Mouse (Mus musculus) cerebellum, adult 9-10 months (tissue): ENCODE measurements around the gene Sox6.

Experiments used
- DNase-seq: peaks from one replicate; pipeline ENCODE4 v3.0.0; 2022

Gene Sox6

GRCm38 (mm10) chr7:115888561-115888960 is 150.0 kb downstream of the Sox6 start:
- no peak for DNase-seq

GRCm38 (mm10) chr7:115888120-115888519 is 150.5 kb downstream of the Sox6 start:
- no peak for DNase-seq

- DNase-seq, result no peak
These were observed 165.7 kb downstream of the Sox6 start for GRCm38 (mm10) chr7:115872903-115873302.

- DNase-seq, result no peak
These were observed 170.1 kb downstream of the Sox6 start for GRCm38 (mm10) chr7:115868504-115868903.

- DNase-seq, result no peak
These were observed 170.9 kb downstream of the Sox6 start for GRCm38 (mm10) chr7:115867518-115868270.

- DNase-seq, result no peak
These were observed 171.7 kb downstream of the Sox6 start for GRCm38 (mm10) chr7:115866698-115867500.

- DNase-seq, result peak; percentile 4
These were observed 172.5 kb downstream of the Sox6 start for GRCm38 (mm10) chr7:115865979-115866697.

- DNase-seq, result no peak
These were observed 173.4 kb downstream of the Sox6 start for GRCm38 (mm10) chr7:115865231-115865630.

- DNase-seq, result no peak
These were observed 174.2 kb downstream of the Sox6 start for GRCm38 (mm10) chr7:115864411-115864810.

GRCm38 (mm10) chr7:115859691-115860401 is 178.8 kb downstream of the Sox6 start:
- DNase-seq, result no peak

GRCm38 (mm10) chr7:115851131-115851530 is 187.5 kb downstream of the Sox6 start:
- DNase-seq, result no peak

GRCm38 (mm10) chr7:115845791-115846366 is 192.7 kb downstream of the Sox6 start:
- no peak for DNase-seq

- DNase-seq, result no peak
These were observed 193.7 kb downstream of the Sox6 start for GRCm38 (mm10) chr7:115844910-115845309.

- DNase-seq, result no peak
These were observed 194.2 kb downstream of the Sox6 start for GRCm38 (mm10) chr7:115844431-115844830.

- DNase-seq, result no peak
These were observed 196.3 kb downstream of the Sox6 start for GRCm38 (mm10) chr7:115842251-115842650.

GRCm38 (mm10) chr7:115840613-115841012 is 198.0 kb downstream of the Sox6 start:
- no peak for DNase-seq

- DNase-seq, result no peak
These were observed 203.6 kb downstream of the Sox6 start for GRCm38 (mm10) chr7:115835005-115835404.

- no peak for DNase-seq
These were observed 204.9 kb downstream of the Sox6 start for GRCm38 (mm10) chr7:115833701-115834100.

GRCm38 (mm10) chr7:115830938-115831873 is 207.4 kb downstream of the Sox6 start:
- no peak for DNase-seq

- DNase-seq, result no peak
These were observed 208.2 kb downstream of the Sox6 start for GRCm38 (mm10) chr7:115830366-115830765.

GRCm38 (mm10) chr7:115829756-115830155 is 208.8 kb downstream of the Sox6 start:
- DNase-seq, result no peak
